Mouse (Mus musculus): Measurements from ENCODE around the gene Retnlb. TPM values are rescaled to one million over a fixed set of nuclear protein-coding genes. Genes with fewer than 3 reads are reported as not detected.

Gene Retnlb
- total RNA-seq (2023) = not detected

DNA sequence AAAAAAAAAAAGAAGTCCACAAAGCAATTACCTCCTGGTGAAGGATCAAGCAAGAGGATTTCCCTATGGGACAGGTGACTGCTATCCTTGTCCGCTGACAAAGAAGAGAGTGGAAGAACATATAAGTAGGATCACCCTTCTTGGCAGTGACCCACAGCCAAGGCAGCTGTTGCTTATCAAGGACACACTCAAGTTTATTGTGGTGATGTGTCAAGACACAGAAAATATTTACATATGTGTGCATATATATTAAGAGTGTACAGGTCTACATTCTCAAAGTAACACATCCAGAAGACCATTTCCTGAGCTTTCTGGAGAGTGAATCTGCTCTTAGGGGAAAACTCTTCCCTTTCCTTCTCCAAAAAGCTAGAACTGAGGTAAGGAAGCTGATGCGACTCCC lies at the start of gene Retnlb:
Retnlb (plus strand) TSS at position 162 of the 400 bp plus-strand sequence.

DNA sequence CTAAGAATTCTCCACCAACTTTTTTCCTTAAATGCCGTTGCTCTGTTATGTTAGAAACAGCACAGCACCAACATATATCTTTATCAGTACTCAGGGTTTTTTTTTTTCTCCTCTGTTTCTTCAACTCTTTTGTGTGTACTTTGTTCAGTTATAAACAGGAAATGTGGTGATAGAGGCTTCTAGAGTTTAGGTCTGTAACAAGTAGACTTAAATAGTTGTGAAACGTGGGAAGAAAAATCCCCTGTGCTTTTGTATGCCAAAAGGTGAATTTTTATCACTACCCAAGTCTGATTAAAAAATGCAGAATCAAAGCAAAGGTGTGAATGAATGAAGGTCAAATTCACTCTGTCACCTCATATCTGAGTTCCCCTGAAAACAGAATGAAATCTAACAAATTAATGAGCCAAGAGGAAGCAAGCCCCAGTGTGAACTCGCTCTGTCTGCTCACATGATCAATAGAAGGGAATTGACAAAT lies 44.6 kb upstream of the Retnlb start, which contains the start of gene Trat1:
Trat1 (minus strand) TSS at position 51 of the 475 bp plus-strand sequence.

DNA sequence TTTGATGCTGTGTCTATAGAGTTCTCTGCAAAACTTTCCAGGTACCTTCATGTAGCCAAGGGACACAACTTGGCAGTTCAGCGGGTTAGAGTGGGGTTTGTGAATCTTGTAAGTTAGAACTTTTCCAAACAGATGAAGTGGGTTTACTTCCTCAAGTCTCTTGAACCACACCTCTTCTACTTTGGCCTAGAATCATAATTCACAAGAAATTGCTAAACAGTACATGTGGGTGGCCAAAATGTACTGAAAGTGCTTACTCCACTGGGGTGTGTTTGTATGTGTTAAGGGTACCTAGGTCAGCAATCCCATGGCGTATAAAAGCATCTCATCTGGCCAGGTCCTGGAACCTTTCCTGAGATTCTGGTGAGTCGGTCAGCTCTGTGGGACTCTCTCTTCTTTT lies 25.6 kb downstream of the Retnlb start, which contains the start of gene Retnla:
Retnla (plus strand) TSS at position 286 of the 400 bp plus-strand sequence.

Other genes with a start within 250 kb of the Retnlb start
- gene Trat1, start 44.8 kb upstream of the Retnlb start, total RNA-seq (2023) = 125 TPM
- gene Retnla, start 25.7 kb downstream of the Retnlb start, total RNA-seq (2023) = not detected
- 6.9 TPM for gene Retnlg, start 55.8 kb downstream of the Retnlb start, total RNA-seq (2023)
- gene Dzip3, start 177.3 kb downstream of the Retnlb start, total RNA-seq (2023) = 7.3 TPM
- 6.8 TPM for gene Cip2a, start 177.3 kb downstream of the Retnlb start, total RNA-seq (2023)
- gene Myh15, start 240.6 kb downstream of the Retnlb start, total RNA-seq (2023) = not detected